13 mouse cellular contexts compared by ENCODE assay signal in the genomic region with DNA sequence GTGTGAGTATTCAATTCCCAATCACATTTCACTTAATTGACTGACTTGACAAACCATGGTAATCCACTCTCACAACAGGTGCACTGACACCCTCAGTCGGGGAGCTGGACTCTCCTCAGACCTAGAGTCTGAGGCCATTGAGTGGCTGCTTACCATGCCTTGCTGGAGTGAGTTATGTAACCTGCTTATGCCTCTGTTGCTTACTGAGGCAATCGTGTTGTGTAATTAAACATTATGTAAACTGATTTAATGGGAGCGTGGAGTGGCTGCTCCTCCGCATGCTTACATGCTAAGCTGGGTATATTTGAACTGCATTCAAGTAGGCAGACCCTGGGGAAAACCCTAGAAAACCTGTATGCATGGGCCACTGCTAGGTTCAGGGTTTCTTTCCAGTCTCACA.
"Had no signal": no experiment of that assay in that cellular context is flagged by ENCODE, and none has a peak within 500 bp of the region (broad histone marks: within the 10 kb centered on the region; RNA-seq: fewer than 3 reads in every experiment).

No protein-coding gene starts in this region.

- H3K4me3 ChIP-seq: limb, embryonic 12.5 days; limb, embryonic 15.5 days had no signal

- ATAC-seq: intestine, embryonic 16.5 days; liver, postnatal 0 days had no signal

- DNase-seq: kidney, adult 18-20 months; kidney, adult 9 months; kidney, postnatal 14 days; kidney, postnatal 4 days; layer of hippocampus, postnatal 36 days; left cerebral cortex, postnatal 4 days; liver, postnatal 0 days; midbrain, embryonic 14.5 days; thymus, adult 18-20 months; thymus, postnatal 36 days had no signal

- H3K4me1 ChIP-seq: limb, embryonic 12.5 days; limb, embryonic 15.5 days had no signal
